18 mouse cellular contexts compared by ENCODE assay signal in genomic region chr2:119818668-119819272, GRCm38 (mm10). TPM values are rescaled to one million over a fixed set of nuclear protein-coding genes. Genes with fewer than 3 reads are reported as not detected.
DNase-seq lines count a peak whose midpoint lies in the region; ATAC-seq lines count a peak whose summit lies in the region.
"Had no signal": no experiment of that assay in that cellular context is flagged by ENCODE, and none has a peak within 500 bp of the region (broad histone marks: within the 10 kb centered on the region; RNA-seq: fewer than 3 reads in every experiment).

No protein-coding gene starts in this region.

- no peak overlapping the region for H3K9ac ChIP-seq in intestine, embryonic 16.5 days (ENCODE audit: low read depth, low read length)
- H3K9ac ChIP-seq in stomach, embryonic 15.5 days: no peak overlapping the region
- H3K9ac ChIP-seq: heart, embryonic 13.5 days; neural tube, embryonic 12.5 days had no signal

- no peaks in the 10 kb centered on the region for H3K27me3 ChIP-seq in intestine, embryonic 16.5 days (replicated peaks; ENCODE audit: control insufficient read depth, insufficient read depth, low read length)
- no peaks in the 10 kb centered on the region for H3K27me3 ChIP-seq in stomach, embryonic 15.5 days (replicated peaks)
- H3K27me3 ChIP-seq: neural tube, embryonic 12.5 days had no signal

- ATAC-seq in cerebellum, adult (ENCODE audit: insufficient number of reproducible peaks, low FRiP score, low TSS enrichment): no peak
- peak; percentile 88 for ATAC-seq in intestine, embryonic 16.5 days
- peak; percentile 73; the same call in 1 of the 2 replicates for ATAC-seq in stomach, embryonic 15.5 days (ENCODE audit: insufficient read depth, low FRiP score, low read depth)
- ATAC-seq: forebrain, embryonic 14.5 days; hindbrain, embryonic 16.5 days had no signal

- no peaks in the 10 kb centered on the region for H3K9me3 ChIP-seq in intestine, embryonic 16.5 days (ENCODE audit: control insufficient read depth, low read length)
- H3K9me3 ChIP-seq in stomach, embryonic 15.5 days: no peaks in the 10 kb centered on the region
- H3K9me3 ChIP-seq: heart, embryonic 13.5 days; neural tube, embryonic 12.5 days had no signal

- no peak overlapping the region for H3K4me2 ChIP-seq in intestine, embryonic 16.5 days (ENCODE audit: low read depth, low read length)
- no peak overlapping the region for H3K4me2 ChIP-seq in stomach, embryonic 15.5 days
- H3K4me2 ChIP-seq: heart, embryonic 13.5 days; midbrain, embryonic 11.5 days; neural tube, embryonic 12.5 days had no signal

- DNase-seq in cerebellum, adult 9-10 months: peak; percentile 25
- DNase-seq in lung, adult 18-20 months: peak; percentile 56 to 73
- DNase-seq in lung, postnatal 14 days: no peak
- DNase-seq in layer of hippocampus, adult 9-11 months: no peak
- no peak for DNase-seq in spleen, adult 18-20 months
- DNase-seq: adrenal gland, postnatal 14 days; cerebellum, adult 8-10 months; heart, postnatal 36 days; kidney, postnatal 10 days; thymus, postnatal 36 days had no signal

- no peak overlapping the region for H3K4me3 ChIP-seq in intestine, embryonic 16.5 days (ENCODE audit: low read length)
- H3K4me3 ChIP-seq in stomach, embryonic 15.5 days (replicated peaks): no peak overlapping the region
- H3K4me3 ChIP-seq: heart, embryonic 13.5 days; neural tube, embryonic 12.5 days had no signal

- 36% methylated on average over 9 of the region's 9 CpGs for WGBS in intestine, embryonic 16.5 days
- 37% methylated on average over 9 of the region's 9 CpGs for WGBS in stomach, embryonic 15.5 days

- H3K36me3 ChIP-seq in intestine, embryonic 16.5 days (ENCODE audit: control insufficient read depth, insufficient read depth, low read length): peaks cover 4% of the 10 kb centered on the region; the same call in 1 of the 2 replicates
- H3K36me3 ChIP-seq in stomach, embryonic 15.5 days: 0 out of 2 replicates have a peak, but pooled peaks cover 10% of the 10 kb centered on the region

- H3K27ac ChIP-seq in intestine, embryonic 16.5 days (ENCODE audit: low read length): no peak overlapping the region
- H3K27ac ChIP-seq in stomach, embryonic 15.5 days: peak overlapping the region; percentile 80
- H3K27ac ChIP-seq: heart, embryonic 13.5 days; neural tube, embryonic 12.5 days had no signal

- H3K4me1 ChIP-seq in intestine, embryonic 16.5 days (ENCODE audit: control insufficient read depth, insufficient read depth, low read length): peaks cover 2% of the 10 kb centered on the region; the same call in 1 of the 2 replicates
- H3K4me1 ChIP-seq in stomach, embryonic 15.5 days: no peaks in the 10 kb centered on the region
- H3K4me1 ChIP-seq: neural tube, embryonic 12.5 days had no signal

RNA-seq across cellular contexts. Expression of gene Tyro3, which starts 21.2 kb away (rescaled TPM):
- 11.4 and 12.9 TPM in 2 replicates for polyA plus RNA-seq in intestine, embryonic 16.5 days (2015; fragmentation: Nextera tagmentation; extraction: Ambion mirVana)
- 23.0 and 23.6 TPM in 2 replicates for polyA plus RNA-seq in stomach, embryonic 15.5 days (2015; fragmentation: Nextera tagmentation; extraction: Ambion mirVana)

RNA-seq across cellular contexts. Expression of gene Rpap1, which starts 31.4 kb away (rescaled TPM):
- 22.9 and 23.8 TPM in 2 replicates for polyA plus RNA-seq in intestine, embryonic 16.5 days (2015; fragmentation: Nextera tagmentation; extraction: Ambion mirVana)
- polyA plus RNA-seq in stomach, embryonic 15.5 days (2015; fragmentation: Nextera tagmentation; extraction: Ambion mirVana): 25.3 and 29.5 TPM in 2 replicates

RNA-seq across cellular contexts. Expression of gene Ltk, which starts 58.5 kb away (rescaled TPM):
- polyA plus RNA-seq in intestine, embryonic 16.5 days (2015; fragmentation: Nextera tagmentation; extraction: Ambion mirVana): 0.86 and 1.1 TPM in 2 replicates
- polyA plus RNA-seq in stomach, embryonic 15.5 days (2015; fragmentation: Nextera tagmentation; extraction: Ambion mirVana): 2.1 and 2.7 TPM in 2 replicates

Comparison
In these comparisons a context has a peak if more than half of its experiments do, and no peak if none do; other contexts are left out.
1. DNase-seq: peak in cerebellum, adult 9-10 months (single experiment) and lung, adult 18-20 months (2 of 2); none in lung, postnatal 14 days (single experiment), layer of hippocampus, adult 9-11 months (single experiment) and spleen, adult 18-20 months (0 of 2).